Mouse (Mus musculus): ENCODE results near the gene Gm8764. TPM values are rescaled to one million over a fixed set of nuclear protein-coding genes. Genes with fewer than 3 reads are reported as not detected.

The Gm8764 gene
- total RNA-seq (2023) = not detected

GRCm38 (mm10) chr10:104159706-104160105, at the start of gene Gm8764:
Gene Gm8764 (plus strand): TSS chr10:104160006.

GRCm38 (mm10) chr10:104142687-104143086, 17.1 kb upstream of the Gm8764 start, which contains the start of gene Gm21293:
Gene Gm21293 (plus strand): TSS chr10:104142987.

GRCm38 (mm10) chr10:104151197-104151596, 8.6 kb upstream of the Gm8764 start, which contains the start of gene Gm6763:
Gene Gm6763 (plus strand): TSS chr10:104151497.

GRCm38 (mm10) chr10:104168215-104168614, 8.4 kb downstream of the Gm8764 start, which contains the start of gene Gm21304:
Gene Gm21304 (plus strand): TSS chr10:104168515.

GRCm38 (mm10) chr10:104176724-104177123, 16.9 kb downstream of the Gm8764 start, which contains the start of gene Gm21312:
Gene Gm21312 (plus strand): TSS chr10:104177024.

GRCm38 (mm10) chr10:104185233-104185632, 25.4 kb downstream of the Gm8764 start, which contains the start of gene Gm20765:
Gene Gm20765 (plus strand): TSS chr10:104185533.

GRCm38 (mm10) chr10:104193742-104194141, 33.9 kb downstream of the Gm8764 start, which contains the start of gene Gm4340:
Gene Gm4340 (plus strand): TSS chr10:104194042.

Other genes with a start within 250 kb of the Gm8764 start
- gene Gm21293, start 17.0 kb upstream of the Gm8764 start, total RNA-seq (2023) = not detected
- not detected for gene Gm6763, start 8.5 kb upstream of the Gm8764 start, total RNA-seq (2023)
- gene Gm21304, start 8.5 kb downstream of the Gm8764 start, total RNA-seq (2023) = not detected
- not detected for gene Gm21312, start 17.0 kb downstream of the Gm8764 start, total RNA-seq (2023)
- gene Gm20765, start 25.5 kb downstream of the Gm8764 start, total RNA-seq (2023) = not detected
- gene Gm4340, start 34.0 kb downstream of the Gm8764 start, total RNA-seq (2023) = not detected

All from neutrophil, adult 83 days (primary cell).